Mouse (Mus musculus): ENCODE results near the gene Irf2.
"Not testable (repeated sequence)": the region's sequence is repeated elsewhere in the genome, so short reads cannot be mapped to it uniquely, and the experiment has no call there.

Irf2 gene

DNA sequence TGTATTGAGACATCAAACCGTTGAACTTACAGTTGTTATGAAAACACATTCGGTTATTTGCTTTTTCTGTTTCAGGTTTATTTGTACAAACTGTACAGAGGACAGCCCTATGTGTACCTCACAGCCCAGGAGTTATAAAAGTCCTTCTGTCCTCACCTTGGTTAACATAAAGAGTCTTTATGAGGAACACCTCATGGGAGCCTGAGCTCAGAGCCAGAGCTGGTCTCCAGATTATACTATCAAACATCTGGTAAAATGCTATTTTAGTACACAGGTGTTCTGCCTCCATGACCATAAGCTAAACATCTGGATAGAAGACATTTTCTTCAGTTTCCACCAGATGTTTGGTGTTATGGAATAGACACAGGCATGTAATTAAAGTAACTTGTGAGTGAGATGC is 13.1 kb upstream of the Irf2 start:
- DNase-seq (ENCODE audit: low spot score): no peak

DNA sequence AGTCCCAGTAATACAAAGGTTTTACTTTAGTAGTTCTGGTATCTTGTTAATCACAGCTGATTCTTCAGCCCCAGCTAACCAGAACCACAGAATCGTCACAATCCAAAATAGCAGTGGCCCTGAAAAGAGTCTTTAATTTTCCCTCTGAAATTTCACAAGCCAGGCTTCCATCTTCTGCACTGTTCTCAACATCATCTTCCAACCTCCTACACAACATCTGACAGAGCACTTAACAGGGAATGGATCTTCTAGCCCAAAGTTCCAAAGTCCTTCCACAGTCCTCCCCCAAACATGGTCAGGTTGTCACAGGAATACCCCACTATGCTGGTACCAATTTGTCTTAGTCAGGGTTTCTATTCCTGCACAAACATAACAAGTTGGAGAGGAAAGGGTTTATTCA is 9.9 kb upstream of the Irf2 start:
- not testable (repeated sequence) for DNase-seq (ENCODE audit: low spot score)

DNA sequence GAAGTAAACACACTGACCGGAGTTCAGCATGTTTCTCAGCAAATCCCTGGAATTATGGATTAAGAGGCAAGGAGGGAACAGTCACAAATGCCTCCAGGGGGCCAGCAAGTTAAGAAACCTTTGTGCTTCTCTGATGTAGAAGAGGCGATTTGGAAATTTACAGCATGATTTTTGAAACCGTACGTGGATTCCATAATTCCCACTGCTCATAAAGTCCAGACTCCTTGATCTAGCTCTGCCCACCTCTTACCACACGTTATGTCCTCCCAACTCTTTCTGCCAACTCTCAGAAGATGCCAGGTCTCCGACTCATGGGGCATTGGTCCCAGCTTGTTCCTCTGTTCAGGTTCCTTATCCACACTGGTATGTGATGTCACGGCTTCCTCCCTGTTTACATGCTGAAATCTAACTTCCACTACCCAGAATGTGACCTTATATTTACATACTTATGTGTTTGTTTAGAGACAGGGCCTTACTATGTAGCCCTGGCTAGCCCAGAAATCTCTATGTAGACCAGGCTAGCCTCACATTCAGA is 7.1 kb upstream of the Irf2 start:
- no peak for DNase-seq (ENCODE audit: low spot score)

DNA sequence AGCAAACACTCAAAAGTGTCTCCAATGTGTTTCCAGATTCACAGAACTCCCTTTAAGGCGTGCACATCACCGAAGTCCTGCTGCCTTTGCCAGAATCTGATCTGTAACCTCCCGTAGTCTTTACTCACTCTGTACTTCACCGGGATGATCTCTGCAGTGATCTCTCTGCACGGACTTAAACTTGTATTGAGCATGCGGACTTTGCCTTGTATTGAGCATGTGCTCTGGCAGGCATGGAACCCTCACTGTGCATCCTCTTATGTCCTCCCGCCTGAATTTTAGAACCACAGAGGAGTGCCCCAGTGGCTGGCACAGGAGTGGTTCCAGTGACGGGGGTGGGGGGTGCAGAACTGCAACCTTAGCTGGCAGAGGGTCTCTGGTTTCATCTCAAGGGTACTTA is 5.9 kb upstream of the Irf2 start:
- no peak for DNase-seq (ENCODE audit: low spot score)

DNA sequence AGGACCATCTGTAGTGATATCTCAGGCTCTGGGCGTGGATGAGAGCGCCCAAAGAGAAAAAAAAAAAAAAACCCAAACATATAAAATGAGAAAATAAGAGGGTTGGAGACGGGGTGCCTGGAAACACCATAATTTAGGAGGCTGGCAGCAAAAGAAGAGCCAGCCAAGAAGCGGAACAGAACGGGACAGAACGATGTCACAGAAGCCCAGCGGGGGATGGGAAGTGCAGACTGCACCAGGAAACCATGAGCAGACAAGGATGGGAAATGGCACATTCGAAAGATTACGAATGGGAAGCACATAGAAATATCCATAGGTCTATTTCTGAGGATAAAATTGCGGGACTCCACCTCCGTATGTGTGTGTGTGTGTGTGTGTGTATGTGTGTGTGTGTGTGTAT is 4.0 kb upstream of the Irf2 start:
- DNase-seq (ENCODE audit: low spot score): no peak

DNA sequence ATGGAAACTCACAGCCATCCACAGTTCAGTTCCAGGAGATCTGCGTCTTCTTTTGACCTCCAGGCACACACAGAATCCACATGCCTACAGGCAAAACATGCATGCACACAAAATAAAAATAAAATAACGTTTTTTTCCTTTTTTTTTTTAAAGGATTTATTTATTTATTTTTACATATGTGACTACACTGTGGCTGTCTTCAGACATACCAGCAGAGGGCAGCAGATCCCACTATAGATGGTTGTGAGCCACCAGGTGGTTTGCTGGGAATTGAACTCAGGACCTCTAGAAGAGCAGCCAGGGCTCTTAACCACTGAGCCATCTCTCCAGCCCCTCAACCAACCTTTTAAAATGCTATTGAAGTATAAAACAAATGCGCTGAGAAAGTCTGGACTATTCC is 3.3 kb upstream of the Irf2 start:
- no peak for DNase-seq (ENCODE audit: low spot score)

DNA sequence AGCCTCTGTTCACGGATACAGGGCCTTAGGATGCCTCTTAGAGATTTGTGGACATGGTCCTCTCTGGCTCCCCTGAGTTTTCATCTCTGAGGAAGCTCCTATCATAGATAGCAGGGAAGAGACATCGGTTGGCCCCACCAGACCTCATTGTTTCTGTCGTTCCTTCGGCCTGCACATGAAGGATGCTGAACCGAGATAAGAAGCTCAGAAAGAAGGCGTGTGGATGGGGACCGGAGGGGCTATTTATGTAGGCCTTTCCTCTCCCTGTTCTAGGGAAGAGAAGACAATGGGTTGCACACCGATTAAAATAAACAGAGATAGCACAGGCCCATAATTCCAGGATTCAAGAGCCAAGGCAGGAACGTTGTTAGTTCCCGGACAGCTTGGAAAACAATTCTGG is 2.1 kb upstream of the Irf2 start:
- DNase-seq (ENCODE audit: low spot score): no peak

DNA sequence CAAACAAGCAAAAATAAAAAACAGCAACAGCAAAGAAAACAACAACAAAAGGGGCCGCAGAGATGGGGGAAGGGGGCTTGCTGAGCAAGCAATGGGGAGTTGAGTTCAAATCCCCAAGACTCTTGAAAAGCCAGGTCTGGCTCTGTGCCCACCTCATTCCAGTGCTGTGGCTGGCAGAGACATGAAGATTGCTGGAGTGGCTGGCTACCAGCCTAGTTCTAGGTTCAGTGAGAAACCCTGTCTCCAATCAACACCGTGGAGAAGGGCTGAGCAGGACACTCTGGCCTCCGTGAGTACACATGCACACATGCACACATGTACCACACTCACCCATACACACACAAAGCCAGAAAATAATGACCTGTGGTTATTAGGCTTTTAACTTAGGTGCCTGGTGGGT is 1.6 kb upstream of the Irf2 start:
- DNase-seq (ENCODE audit: low spot score): no peak

DNA sequence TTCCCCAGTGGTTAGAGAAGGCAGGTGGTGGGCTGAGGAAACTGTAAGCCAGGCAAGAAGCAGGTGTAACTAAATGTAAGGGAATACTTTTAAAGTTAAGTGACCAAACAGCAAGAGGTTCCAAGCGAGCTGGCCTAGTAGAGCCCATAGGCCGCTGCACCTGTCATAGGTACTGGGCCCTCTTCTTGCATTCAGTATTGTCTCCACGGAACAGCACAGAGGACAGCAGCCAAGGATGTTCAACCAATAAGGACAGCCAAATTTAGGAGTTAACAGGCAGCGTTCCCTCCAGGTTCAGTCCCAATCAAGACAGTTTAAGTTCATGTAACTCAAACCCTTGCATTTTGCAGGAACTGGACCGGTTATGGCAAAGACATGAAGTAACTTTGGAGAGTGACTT is 931 bp upstream of the Irf2 start:
- no peak for DNase-seq (ENCODE audit: low spot score)

DNA sequence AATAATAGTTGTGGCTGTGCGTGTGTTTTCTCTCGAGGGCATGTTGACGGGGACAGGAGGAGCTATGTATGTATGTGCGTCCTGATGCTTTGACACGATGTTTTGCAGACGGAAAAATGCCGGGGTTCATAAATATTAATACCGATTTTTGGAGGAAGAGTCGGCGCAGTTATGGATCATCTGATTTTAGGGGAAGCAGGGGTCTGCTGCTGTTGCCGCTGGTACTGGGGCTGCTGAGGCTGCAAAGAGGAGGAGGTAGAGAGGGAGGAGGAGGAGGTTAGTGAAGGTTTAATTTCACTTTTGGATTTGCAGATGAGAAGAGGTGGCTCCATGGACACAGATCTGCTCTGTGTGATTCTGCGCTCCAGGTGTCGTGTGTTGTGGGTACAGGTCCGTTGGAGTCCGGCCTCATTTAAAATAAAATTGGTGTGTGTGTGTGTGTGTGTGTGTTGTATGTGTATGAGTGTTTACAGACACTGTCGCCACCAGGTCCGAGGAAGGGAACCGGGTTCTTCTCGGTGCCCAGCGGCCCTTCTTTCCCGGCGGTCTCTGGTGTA is 502 bp downstream of the Irf2 start:
- peak; percentile 52 for DNase-seq (ENCODE audit: low spot score)

DNA sequence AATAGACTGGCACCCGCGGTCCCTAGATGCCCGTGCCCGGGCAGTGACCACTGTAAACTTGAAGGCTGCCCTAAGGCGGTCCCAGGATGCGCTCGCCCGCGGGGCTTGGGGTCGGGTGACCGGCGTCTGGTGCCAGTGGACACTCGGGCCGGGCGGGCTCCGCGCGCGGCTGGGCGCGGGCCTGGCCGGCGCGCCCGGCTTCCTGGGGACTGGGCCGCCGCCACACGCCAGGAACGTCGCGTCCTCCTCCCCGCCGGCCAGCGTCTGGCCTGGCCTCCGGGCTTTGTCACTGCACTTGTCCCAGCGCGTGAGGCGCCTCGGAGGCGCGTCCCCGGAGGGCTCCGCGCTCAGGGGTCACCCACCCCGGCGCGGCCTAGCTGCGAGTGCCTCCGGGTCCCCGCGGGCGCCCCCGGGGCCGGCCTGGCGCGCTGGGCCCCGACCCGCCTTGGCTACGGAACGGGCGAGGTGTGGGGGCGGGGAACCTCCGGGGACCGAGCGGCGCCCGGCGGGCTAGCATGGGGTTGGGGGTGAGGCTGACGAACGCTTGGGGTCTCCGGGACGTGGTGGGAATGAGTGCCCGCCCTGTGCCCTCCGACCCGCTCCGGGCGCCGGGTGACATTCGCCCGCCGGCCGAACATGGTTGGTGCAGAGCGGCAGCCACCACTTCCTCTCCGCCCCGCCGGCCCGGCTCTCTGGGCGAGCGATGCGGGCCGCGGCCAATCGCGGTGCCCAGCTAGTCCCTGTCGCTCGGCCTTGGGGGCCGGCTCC is 1.2 kb downstream of the Irf2 start:
- DNase-seq (ENCODE audit: low spot score): peak; percentile 87

DNA sequence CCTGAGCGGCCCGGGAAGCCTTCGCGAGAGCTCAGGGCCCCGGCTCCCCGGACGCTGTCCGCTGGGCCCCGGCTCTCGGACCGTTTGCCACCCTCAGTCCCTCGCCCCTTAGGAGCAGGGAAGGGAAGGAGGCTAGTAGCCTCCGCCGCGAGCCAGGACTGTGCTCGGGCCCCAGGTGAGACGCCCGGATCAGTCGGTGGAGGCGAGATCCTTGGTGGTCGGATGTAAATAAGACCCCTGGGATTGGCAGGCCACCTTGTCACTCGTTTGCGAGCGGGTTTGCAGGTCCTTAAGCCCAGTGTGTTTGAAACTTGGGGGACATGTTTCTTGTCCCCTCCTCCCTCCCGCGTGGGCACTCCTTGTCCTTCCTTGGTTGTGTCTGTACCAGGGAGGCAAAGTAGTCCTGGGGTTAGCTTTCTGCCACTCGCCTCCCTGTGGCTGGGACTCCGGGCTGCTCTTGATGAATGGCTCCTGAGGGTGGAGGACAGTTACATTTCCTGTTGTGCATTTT is 1.8 kb downstream of the Irf2 start:
- peak; percentile 76 for DNase-seq (ENCODE audit: low spot score)

DNA sequence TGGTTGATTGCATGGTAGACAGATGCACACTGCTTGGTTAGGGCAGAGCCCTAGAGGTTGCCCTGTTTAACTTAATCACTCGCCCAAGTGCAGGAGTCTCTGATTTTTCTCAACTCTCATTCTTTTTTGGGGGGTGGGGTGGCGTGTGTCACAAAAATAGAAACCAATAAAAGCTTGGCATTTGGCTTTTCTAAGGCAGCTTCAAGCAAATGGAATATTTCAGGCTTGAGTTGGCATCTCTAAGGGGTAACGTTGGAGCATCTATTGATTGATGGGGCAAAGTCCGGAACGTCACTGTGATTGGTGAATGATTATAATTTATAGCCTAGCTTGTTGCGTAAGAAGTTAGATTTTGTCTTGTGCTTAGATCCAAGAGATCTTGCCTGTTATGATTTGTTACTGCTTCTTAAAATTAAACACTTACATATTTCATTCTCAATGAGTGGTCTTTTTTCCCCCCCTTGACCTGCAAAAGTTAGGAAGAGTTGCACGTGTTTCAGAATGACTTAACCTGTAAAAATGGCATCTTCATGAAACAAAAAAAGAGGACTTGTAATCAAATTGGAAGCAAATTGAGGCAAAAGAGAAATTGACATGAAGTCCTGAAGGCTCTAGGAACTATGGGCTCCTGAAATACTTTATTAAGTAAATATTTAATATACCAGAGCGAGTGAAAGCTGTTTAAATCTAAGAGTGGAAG is 2.6 kb downstream of the Irf2 start:
- DNase-seq (ENCODE audit: low spot score): peak; percentile 26

DNA sequence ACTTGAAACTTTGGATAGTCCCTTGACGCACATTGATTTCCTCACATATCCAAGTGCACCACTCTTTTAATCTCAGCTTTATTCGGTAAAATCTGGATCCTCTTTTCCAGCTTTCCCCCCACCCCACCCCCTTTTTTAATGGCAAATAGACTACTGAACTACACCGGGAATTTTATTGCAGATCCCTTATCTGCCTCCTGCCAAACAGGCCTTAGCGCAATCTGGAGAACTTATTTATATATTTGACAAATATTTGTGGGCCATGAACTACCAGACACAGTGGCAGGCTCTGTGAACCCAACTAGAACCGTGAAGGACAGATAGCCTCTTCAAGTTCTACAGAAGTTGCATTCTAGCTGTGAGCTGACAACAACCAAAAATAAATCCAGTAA is 3.2 kb downstream of the Irf2 start:
- no peak for DNase-seq (ENCODE audit: low spot score)

DNA sequence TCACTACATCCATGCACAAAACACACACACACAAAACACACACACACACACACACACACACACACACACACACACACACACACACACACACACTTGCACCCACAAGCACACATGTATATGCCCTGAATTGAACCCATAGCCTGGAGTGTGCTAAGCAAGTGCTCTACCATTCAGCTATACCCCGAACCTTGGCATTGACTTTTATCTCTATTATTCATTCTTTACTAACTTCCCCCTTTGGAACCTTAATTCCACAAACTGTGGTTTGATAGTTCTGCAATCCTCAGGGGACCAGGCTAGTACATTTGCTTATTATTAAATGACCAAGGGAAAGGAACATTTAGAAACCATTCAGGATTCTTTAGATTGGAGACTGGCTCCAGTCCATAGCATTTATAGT is 5.9 kb downstream of the Irf2 start:
- no peak for DNase-seq (ENCODE audit: low spot score)

DNA sequence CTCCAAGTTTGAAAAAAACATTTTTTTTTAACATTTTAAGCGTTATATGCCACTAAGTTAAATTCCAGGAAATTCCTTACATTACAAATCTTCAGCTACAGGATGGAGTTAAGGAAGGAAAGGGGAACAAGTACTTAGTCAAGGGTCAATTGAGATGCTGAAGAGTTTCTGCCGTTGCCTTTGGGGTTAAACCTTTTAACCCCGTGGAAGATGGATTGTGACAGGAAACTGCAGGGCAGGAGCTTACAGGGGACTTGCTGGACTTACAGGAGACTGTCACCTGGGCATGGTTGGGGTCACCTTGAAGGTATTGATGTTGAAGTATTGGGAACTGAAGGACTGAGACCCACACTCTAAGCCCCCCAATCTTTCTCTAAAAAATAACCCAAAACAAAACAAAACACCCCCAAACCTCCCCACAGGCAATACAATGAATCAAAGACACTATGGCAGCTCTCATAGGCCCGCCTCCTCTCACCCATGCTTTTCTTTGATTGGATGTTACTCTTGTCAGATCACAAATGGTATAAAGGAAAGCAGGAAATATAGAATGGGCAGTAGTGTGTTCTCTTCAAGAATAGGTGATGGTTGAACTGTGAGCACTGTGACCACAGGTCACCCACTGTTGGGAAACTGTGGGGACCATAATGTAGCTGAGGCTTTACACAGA is 7.9 kb downstream of the Irf2 start:
- no peak for DNase-seq (ENCODE audit: low spot score)

DNA sequence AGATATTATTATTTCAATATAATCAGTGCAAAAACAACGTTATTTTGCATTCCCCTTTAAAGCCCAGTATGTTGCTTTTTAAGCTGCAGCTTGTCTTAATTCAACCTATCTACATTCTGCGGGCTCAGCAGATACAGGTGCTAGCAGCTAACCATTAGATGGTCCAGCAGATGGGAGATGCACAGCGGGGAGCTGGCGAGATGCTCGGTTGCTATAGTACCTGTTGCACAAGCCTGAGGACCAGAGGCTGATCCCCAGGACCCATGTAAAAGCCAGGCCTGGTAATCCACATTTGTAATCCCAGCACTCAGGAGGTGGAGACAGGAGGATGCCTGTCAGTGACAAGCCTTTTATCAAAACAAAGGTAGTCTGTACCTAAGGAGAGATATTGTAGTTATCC is 10.5 kb downstream of the Irf2 start:
- no peak for DNase-seq (ENCODE audit: low spot score)

DNA sequence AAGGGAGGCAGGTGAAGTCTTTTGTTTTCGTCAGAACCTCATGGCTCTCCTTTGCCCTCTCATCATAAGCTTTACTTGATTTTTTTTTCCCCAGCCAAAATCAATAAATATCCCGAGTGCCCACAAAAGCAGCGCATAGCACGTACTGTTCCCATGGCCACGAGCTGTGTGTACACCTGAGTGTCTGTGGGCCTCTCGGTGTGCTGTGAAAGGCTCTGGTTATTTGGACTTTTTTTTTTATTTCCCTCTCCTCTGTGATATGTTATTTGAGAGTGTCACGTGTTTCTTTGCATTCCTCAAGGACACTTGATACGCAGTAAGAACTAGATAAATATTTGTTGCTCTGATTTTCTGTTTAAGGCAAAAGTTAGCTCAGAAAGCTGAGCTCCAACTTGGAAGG is 11.0 kb downstream of the Irf2 start:
- DNase-seq (ENCODE audit: low spot score): no peak

DNA sequence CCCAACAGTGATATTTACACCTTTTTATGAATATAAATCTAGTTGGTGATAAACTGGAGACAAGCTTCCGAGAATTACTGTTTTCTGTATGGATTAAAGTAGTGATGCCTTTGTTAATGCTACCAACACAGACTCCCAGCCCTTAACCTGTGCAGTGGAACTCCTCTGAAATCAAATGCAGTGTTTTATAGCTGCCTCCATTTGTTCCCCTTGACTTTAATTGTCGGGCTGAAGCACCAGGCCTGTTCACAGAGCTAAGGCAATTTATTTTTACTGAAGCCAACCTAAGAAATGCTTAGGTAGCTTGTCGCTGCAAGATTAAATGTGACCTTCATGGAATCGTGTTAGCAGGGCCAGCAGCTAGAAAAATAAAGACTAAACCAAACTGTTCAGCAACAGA is 11.6 kb downstream of the Irf2 start:
- no peak for DNase-seq (ENCODE audit: low spot score)

DNA sequence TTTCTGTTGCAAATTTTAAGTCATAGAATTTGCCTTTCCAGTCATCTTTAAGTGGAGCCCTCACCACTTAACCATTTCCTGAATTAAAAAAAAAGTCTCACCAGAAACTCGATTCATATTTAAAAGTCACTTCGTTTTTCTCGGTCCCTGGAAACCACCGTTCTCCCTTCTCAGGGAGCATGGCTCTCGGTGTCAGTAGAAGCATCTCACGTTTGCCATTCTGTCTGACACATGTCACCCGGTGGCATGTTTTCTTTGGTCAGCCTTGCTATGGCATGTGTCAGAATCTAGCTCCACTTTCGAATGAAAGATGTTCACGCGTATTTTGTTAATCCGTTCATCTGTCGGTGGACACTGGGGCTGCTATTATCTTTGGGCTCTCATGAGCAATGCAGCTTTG is 13.5 kb downstream of the Irf2 start:
- no peak for DNase-seq (ENCODE audit: low spot score)

DNA sequence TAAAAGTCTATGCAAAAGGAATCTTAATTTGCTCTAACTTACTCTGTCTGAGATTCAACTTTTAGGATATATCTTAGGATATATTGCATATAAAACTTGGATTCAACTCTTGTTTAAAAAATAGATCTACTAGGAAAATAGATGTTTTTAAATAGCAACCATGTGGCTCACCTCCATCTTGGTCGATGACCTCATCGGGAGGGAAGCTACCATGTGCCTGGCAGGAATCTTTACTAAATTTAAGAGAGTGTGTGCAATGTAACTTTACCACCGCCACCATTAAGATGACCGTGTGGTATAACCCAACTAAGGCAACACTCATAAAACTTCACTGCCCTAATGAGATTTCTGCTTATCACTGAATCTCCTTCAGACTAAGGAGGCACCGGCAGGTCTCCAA is 14.8 kb downstream of the Irf2 start:
- no peak for DNase-seq (ENCODE audit: low spot score)

DNA sequence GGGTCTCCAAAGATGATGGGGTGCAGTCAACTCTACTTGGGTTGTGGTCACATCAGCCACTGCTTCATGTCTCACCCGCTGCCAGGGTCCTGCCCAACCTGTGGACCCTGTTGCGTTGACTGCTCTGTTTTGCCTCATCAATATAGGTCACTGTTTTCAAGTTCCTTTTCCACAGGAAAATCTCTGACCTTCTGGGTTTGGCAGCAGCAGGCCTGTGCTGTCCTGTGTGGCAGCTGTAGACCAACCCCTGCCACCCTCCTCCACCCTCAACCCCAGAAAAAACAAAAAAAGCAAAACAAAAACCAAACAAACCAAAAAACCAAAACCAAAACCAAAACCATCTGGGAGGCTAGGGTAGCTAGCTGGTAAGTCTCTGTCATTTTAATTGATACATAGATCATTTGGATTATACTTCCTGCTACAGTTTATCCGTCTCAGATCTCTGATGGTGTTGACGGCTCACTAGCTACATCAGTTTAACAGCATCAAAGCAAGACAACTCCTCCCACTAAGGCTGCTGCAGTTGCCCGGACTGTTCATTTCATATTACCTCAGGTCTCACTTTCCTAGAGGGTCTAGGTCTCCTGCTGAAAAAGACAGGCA is 16.3 kb downstream of the Irf2 start:
- no peak for DNase-seq (ENCODE audit: low spot score)
